Mouse (Mus musculus): ENCODE measurements around the gene Rspry1. TPM values are rescaled to one million over a fixed set of nuclear protein-coding genes. Genes with fewer than 3 reads are reported as not detected.

The Rspry1 gene
- polyA plus RNA-seq, 1 experiment from 2014 or later = 25.9 TPM

DNA sequence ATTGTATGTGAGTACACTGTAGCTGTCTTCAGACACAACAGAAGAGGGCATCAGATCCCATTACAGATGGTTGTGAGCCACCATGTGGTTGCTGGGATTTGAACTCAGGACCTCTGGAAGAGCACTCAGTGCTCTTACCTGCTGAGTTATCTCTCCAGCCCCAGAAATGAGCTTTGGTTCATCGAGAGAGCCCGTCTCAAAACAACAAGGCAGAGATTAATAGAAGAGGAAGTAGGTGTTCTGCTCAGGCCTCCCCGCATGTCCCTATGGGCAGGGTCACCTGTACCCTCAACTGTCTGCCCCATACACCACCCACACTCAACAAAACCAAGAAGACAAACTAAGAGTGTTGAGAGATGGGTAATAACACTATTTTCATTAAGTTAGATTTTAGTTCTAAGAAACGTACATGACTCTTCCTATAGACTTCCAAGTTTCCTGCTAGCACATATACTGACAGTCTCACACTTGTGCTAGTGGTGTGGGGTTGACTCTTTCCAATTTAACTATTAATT lies 98.7 kb downstream of the Rspry1 start:
- POLR2A ChIA-PET = interaction anchor here (0.6 kb wide), 1 partner anchor 1054 kb away, joined by 6 read pairs; no protein-coding TSS in a partner anchor
- CTCF ChIA-PET = interaction anchor here (2.8 kb wide), 1 partner anchor 208 kb away, joined by 9 read pairs; no protein-coding TSS in a partner anchor
- peaks cover 17% of the 10 kb centered on the region for H3K27me3 ChIP-seq
- TF ChIP-seq CTCF (IDR thresholded peaks at IDR 0.05) = no peak
- ATAC-seq = no peak
- no peak for DNase-seq (ENCODE audit: low read depth, low spot score)
- in situ Hi-C loops (cut with MboI; ENCODE audit: low pct_unique_long_range_greater_than_20kb) = loop anchor here (5.0 to 10.0 kb wide), 3 partner anchors 84 to 208 kb away; no protein-coding TSS in a partner anchor

DNA sequence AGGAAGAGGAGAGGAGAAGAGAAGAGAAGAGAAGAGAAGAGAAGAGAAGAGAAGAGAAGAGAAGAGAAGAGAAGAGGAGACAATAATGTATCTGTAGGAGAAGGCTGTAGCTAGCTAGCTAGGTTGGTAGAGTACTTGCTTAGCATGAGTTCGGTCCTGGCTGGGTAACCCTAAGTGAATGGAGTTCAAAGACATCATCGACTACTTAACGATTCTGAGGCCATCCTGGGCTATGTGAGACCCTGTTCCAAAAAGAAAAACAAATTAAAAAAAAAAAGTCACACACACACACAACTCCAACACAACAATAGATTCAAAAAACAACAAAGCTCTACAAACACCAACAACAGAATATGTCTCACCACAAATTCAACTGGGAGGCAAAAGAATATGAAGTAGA lies 100.4 kb downstream of the Rspry1 start:
- ATAC-seq (no peak), DNase-seq (ENCODE audit: low read depth, low spot score) (no peak)
- CTCF ChIA-PET = interaction anchor here (0.8 to 2.4 kb wide), 11 partner anchors 9 to 220 kb away, joined by 3 to 17 read pairs (median 4); partner anchors contain the start of genes Fam192a and Rspry1
- POLR2A ChIA-PET = interaction anchor here (1.6 kb wide), 1 partner anchor 209 kb away, joined by 4 read pairs; no protein-coding TSS in a partner anchor
- H3K27me3 ChIP-seq = peaks cover 1% of the 10 kb centered on the region
- TF ChIP-seq CTCF (IDR thresholded peaks at IDR 0.05) = no peak
- in situ Hi-C loops (cut with MboI; ENCODE audit: low pct_unique_long_range_greater_than_20kb) = loop anchor here (5.0 to 10.0 kb wide), 3 partner anchors 83 to 210 kb away; no protein-coding TSS in a partner anchor

DNA sequence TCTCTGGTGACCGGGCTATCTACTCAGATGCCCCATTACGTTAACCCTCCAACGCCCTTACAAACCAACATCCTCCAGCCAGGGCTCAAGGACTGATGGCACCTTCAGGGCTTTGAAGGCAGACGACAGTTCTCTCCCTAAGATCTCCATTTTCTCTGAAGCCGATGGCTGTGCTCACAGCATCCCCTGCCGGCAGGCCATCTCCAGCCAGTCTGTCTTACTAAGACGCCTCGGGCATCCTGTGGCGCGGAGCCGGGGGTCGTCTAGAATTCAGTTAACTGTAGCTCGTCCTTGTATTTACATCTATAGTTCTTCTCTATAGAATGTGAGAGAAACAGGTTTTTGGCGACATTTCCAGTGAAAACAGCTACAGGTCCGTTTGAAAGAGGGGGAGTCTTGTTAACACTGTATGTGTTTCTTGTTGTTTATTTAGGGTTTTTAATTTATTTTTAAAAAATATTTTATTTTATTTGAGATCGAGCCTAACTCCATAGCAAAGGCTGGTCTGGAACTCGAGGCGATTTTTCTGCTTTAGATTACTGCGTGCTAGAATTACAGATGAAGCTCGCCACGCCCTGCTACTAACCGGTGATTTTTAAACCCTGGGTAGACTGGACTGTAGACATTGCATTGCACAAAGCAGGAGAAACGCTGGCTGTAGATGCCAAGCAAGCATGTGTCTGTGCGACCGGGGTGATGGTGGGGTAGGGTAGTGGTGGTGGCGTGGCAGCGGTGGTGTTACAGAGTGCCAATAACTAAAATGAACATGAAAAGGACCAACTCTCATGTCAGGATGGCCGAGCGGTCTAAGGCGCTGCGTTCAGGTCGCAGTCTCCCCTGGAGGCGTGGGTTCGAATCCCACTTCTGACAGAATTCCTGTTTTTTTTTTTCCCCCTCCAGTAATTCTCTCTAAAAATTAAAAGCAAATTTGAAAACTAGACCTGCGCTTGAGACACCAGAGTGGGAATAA lies 101.4 kb downstream of the Rspry1 start:
- TF ChIP-seq CTCF (IDR thresholded peaks at IDR 0.05) = peak; percentile 99
- ChIA-PET CTCF (interaction anchor here (0.5 to 2.6 kb wide), 29 partner anchors 10 to 221 kb away, joined by 3 to 17 read pairs (median 4); partner anchors contain the start of genes Ccl17, Fam192a and Rspry1), POLR2A (interaction anchor here (0.7 to 2.7 kb wide), 4 partner anchors 85 to 497 kb away, joined by 3 to 11 read pairs (median 5); no protein-coding TSS in a partner anchor)
- in situ Hi-C loops (cut with MboI; ENCODE audit: low pct_unique_long_range_greater_than_20kb) = loop anchor here (5.0 to 10.0 kb wide), 3 partner anchors 82 to 211 kb away; no protein-coding TSS in a partner anchor
- no peaks in the 10 kb centered on the region for H3K27me3 ChIP-seq
- ATAC-seq = peak; percentile 59
- DNase-seq (ENCODE audit: low read depth, low spot score) = no peak

DNA sequence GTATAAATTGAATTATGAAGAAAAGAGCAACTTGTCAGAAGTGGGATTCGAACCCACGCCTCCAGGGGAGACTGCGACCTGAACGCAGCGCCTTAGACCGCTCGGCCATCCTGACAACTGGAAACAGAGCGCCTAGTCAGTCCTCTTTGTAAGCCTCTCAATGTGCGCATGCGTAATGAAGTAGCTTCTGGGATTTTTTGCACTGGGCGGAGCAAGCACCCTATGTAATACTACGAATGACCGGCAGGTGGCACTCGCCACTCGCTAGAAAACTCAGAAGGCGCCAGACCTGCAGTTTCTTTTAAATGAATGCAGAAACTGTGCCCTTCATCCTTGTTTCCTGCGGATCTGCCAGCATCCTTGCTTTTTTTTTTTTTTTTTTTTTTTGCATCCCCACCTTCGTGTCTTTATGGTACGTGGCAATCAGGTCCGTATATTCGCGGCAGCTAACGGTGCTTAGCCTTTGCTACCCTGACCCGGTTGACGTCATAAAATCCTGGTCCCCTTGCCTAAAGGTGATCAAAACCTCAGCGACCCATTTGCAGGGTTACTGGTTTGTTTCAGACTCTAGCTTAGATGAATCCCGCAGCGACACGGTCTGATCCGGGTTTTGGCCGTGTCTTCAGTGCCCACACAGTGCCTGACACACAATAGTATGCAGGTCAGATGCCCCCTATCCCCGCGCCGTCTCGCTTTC lies 102.4 kb downstream of the Rspry1 start:
- H3K27me3 ChIP-seq = no peaks in the 10 kb centered on the region
- peak; percentile 85 for TF ChIP-seq CTCF (IDR thresholded peaks at IDR 0.05)
- POLR2A ChIA-PET = interaction anchor here (0.7 to 2.7 kb wide), 4 partner anchors 84 to 498 kb away, joined by 3 to 11 read pairs (median 7); no protein-coding TSS in a partner anchor
- ATAC-seq = peak; percentile 34
- in situ Hi-C loops (cut with MboI; ENCODE audit: low pct_unique_long_range_greater_than_20kb) = loop anchor here (5.0 to 10.0 kb wide), 3 partner anchors 81 to 212 kb away; no protein-coding TSS in a partner anchor
- peak; percentile 97 for DNase-seq (ENCODE audit: low read depth, low spot score)
- CTCF ChIA-PET = interaction anchor here (0.5 to 2.6 kb wide), 20 partner anchors 10 to 213 kb away, joined by 3 to 17 read pairs (median 4); partner anchors contain the start of genes Ccl17, Fam192a and Rspry1

DNA sequence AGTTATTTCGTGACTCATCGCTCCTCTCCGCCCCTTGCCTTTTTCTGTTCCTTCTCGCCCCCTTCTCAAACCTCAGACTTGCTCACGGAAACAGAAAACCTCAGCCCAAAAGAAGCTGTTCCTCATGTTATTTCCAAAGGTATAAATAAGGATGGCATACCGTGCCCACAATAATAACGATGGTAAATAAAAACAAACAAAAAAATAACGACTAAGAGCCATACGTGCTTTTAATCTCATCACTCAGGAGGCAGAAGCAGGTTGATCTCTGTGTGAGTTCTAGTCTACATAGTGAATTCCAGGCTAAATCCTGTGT lies 102.9 kb downstream of the Rspry1 start:
- CTCF ChIA-PET = interaction anchor here (0.8 to 2.6 kb wide), 12 partner anchors 9 to 206 kb away, joined by 3 to 14 read pairs (median 5); partner anchors contain the start of gene Ccl17
- no peaks in the 10 kb centered on the region for H3K27me3 ChIP-seq
- in situ Hi-C loops (cut with MboI; ENCODE audit: low pct_unique_long_range_greater_than_20kb) = loop anchor here (5.0 to 10.0 kb wide), 3 partner anchors 80 to 212 kb away; no protein-coding TSS in a partner anchor
- no peak for TF ChIP-seq CTCF (IDR thresholded peaks at IDR 0.05)
- ATAC-seq = no peak
- DNase-seq (ENCODE audit: low read depth, low spot score) = no peak
- POLR2A ChIA-PET = interaction anchor here (0.7 to 2.7 kb wide), 3 partner anchors 83 to 117 kb away, joined by 3 to 8 read pairs (median 6); no protein-coding TSS in a partner anchor

DNA sequence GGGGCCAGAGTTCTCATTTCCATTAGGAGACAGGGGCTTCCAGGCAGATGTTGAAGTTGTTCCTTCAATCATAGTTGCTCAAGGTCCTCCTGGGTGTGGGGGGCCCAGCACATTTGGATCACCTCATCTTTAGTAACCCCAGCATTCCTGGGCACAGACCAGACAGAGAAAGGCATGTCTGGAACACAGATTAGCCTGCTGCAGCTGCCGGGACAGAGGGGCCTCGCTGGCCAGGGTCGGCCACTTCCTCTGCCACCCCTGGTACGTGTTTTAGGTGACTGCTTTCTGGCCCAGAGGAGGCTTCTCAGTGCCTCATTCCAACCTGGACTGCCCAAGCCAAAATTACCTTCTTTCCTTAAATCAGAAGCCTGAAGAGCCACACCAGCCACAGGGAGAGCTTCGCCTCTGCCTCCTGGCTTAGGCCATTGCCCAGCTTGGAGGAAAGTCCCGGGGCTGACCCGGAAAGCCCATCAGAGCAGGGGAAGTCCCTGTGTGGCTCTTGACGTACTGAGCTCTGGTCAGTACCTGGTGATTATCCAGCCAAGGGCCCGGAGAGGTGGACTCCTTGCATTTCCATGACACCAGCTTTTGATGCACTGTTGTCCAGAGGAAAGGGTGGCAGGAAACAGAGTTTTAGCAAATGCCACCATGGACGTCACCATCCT lies 104.0 kb downstream of the Rspry1 start:
- DNase-seq (ENCODE audit: low read depth, low spot score) (no peak), ATAC-seq (no peak)
- ChIA-PET CTCF (interaction anchor here (1.1 to 1.7 kb wide), 5 partner anchors 70 to 117 kb away, joined by 3 to 6 read pairs (median 4); no protein-coding TSS in a partner anchor), POLR2A (interaction anchor here (1.3 to 2.7 kb wide), 3 partner anchors 82 to 107 kb away, joined by 3 to 6 read pairs (median 4); partner anchors contain the start of gene Ccl17)
- TF ChIP-seq CTCF (IDR thresholded peaks at IDR 0.05) = no peak
- H3K27me3 ChIP-seq = no peaks in the 10 kb centered on the region
- in situ Hi-C loops (cut with MboI; ENCODE audit: low pct_unique_long_range_greater_than_20kb) = loop anchor here (5.0 to 10.0 kb wide), 2 partner anchors 79 to 202 kb away; no protein-coding TSS in a partner anchor

DNA sequence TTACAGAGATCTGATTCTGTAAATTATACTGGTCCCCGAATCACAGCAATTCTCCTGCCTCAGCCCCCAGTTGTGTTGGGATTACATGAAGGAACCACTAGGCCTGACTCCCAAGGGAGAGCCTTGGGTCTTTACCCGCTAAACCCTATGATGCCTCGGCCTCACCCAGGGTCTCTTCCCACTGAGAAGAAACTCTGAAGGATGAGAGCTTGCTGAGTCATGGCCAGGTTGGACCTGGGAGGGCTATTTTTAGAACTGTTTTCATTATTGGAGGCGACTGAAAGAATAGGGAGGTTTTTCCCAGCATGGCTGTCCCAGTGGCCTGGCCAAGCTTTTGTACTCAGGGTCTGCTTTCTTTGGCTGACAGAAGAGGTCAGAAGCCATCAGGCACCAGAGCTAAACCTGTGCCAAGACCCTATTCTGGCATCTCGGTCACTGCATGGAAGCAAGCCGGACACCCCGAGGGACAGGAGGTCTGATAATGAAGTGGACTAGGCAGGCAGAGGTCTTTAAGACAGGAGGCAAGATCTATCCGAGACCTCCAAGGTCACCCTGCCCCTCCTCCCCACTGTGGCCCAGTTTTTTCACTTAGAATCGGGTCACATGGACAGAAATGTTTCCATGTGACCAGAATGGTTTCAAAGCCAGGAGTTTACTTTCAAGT lies 105.1 kb downstream of the Rspry1 start:
- no peaks in the 10 kb centered on the region for H3K27me3 ChIP-seq
- in situ Hi-C loops (cut with MboI; ENCODE audit: low pct_unique_long_range_greater_than_20kb) = loop anchor here (5.0 to 10.0 kb wide), 2 partner anchors 78 to 200 kb away; no protein-coding TSS in a partner anchor
- POLR2A ChIA-PET = interaction anchor here (1.5 kb wide), 1 partner anchor 103 kb away, joined by 4 read pairs; the partner anchor contains the start of gene Ccl17
- no peak for TF ChIP-seq CTCF (IDR thresholded peaks at IDR 0.05)
- CTCF ChIA-PET = interaction anchor here (1.1 to 1.7 kb wide), 5 partner anchors 69 to 116 kb away, joined by 3 to 6 read pairs (median 4); no protein-coding TSS in a partner anchor
- no peak for DNase-seq (ENCODE audit: low read depth, low spot score)
- no peak for ATAC-seq

Other genes with a start within 250 kb of the Rspry1 start
- 77.7 TPM for gene Herpud1, start 215.5 kb upstream of the Rspry1 start, polyA plus RNA-seq (2021)
- 0.76 TPM for gene Nlrc5, start 167.6 kb upstream of the Rspry1 start, polyA plus RNA-seq (2021)
- 51.2 TPM for gene Cpne2, start 68.9 kb upstream of the Rspry1 start, polyA plus RNA-seq (2021)
- gene Fam192a, start 60 bp downstream of the Rspry1 start, polyA plus RNA-seq (2021) = 75.9 TPM
- 103 TPM for gene Arl2bp, start 64.7 kb downstream of the Rspry1 start, polyA plus RNA-seq (2021)
- gene Pllp, start 94.3 kb downstream of the Rspry1 start, polyA plus RNA-seq (2021) = 0.56 TPM
- gene Ccl22, start 143.7 kb downstream of the Rspry1 start, polyA plus RNA-seq (2021) = not detected
- 38.7 TPM for gene Cx3cl1, start 170.1 kb downstream of the Rspry1 start, polyA plus RNA-seq (2021)
- gene Ccl17, start 208.5 kb downstream of the Rspry1 start, polyA plus RNA-seq (2021) = 14.5 TPM
- gene Coq9, start 236.4 kb downstream of the Rspry1 start, polyA plus RNA-seq (2021) = 114 TPM
- gene Ciapin1, start 236.4 kb downstream of the Rspry1 start, polyA plus RNA-seq (2021) = 128 TPM

Measured in Patski (cell line).